In genomic region chr6:35011953-35012352, GRCm38 (mm10) we compare ENCODE assay signal across 16 mouse cellular contexts.
"Had no signal": no experiment of that assay in that cellular context is flagged by ENCODE, and none has a peak within 500 bp of the region (broad histone marks: within the 10 kb centered on the region; RNA-seq: fewer than 3 reads in every experiment).

No protein-coding gene starts in this region.

- H3K27ac ChIP-seq: limb, embryonic 15.5 days; liver, embryonic 12.5 days; midbrain, embryonic 10.5 days; neural tube, embryonic 15.5 days; stomach, embryonic 15.5 days had no signal

- H3K4me1 ChIP-seq: limb, embryonic 15.5 days; liver, embryonic 12.5 days; midbrain, embryonic 10.5 days; neural tube, embryonic 15.5 days; stomach, embryonic 15.5 days had no signal

- H3K36me3 ChIP-seq: limb, embryonic 15.5 days; liver, embryonic 12.5 days; neural tube, embryonic 15.5 days; stomach, embryonic 15.5 days had no signal

- H3K4me3 ChIP-seq: limb, embryonic 15.5 days; liver, embryonic 12.5 days; midbrain, embryonic 10.5 days; myocyte; neural tube, embryonic 15.5 days; stomach, embryonic 15.5 days had no signal

- ATAC-seq: liver, embryonic 12.5 days had no signal

- H3K27me3 ChIP-seq: limb, embryonic 15.5 days; liver, embryonic 12.5 days; neural tube, embryonic 15.5 days; stomach, embryonic 15.5 days had no signal

- H3K9ac ChIP-seq: limb, embryonic 15.5 days; liver, embryonic 12.5 days; lung, embryonic 14.5 days; neural tube, embryonic 15.5 days; stomach, embryonic 15.5 days had no signal

- DNase-seq: kidney, postnatal 10 days; layer of hippocampus, adult 9-11 months; layer of hippocampus, postnatal 36 days; lung, embryonic 14.5 days; lung, postnatal 10 days; lung, postnatal 4 days; midbrain, embryonic 14.5 days; right cerebral cortex, postnatal 4 days; thymus, adult 2 months; thymus, postnatal 36 days had no signal

- H3K4me2 ChIP-seq: limb, embryonic 15.5 days; liver, embryonic 12.5 days; lung, embryonic 14.5 days; neural tube, embryonic 15.5 days; stomach, embryonic 15.5 days had no signal

- H3K9me3 ChIP-seq: limb, embryonic 15.5 days; liver, embryonic 12.5 days; midbrain, embryonic 10.5 days; neural tube, embryonic 15.5 days; stomach, embryonic 15.5 days had no signal
